Comparison of ENCODE assay signal across 17 mouse cellular contexts in genomic region chr5:21366338-21367053, GRCm38 (mm10). TPM values are rescaled to one million over a fixed set of nuclear protein-coding genes. Genes with fewer than 3 reads are reported as not detected.
DNase-seq lines count a peak whose midpoint lies in the region; ATAC-seq and TF ChIP-seq lines count a peak whose summit lies in the region.
"Had no signal": no experiment of that assay in that cellular context is flagged by ENCODE, and none has a peak within 500 bp of the region (broad histone marks: within the 10 kb centered on the region; RNA-seq: fewer than 3 reads in every experiment).

No protein-coding gene starts in this region.

- no peaks in the 10 kb centered on the region for H3K36me3 ChIP-seq in liver, postnatal 0 days (replicated peaks; ENCODE audit: insufficient read depth, low read length)
- no peaks in the 10 kb centered on the region for H3K36me3 ChIP-seq in CH12.LX (replicated peaks in 1 of 2; ENCODE audit: control insufficient read depth in 1 of 2, insufficient read depth in 1 of 2, low read length in 1 of 2)
- H3K36me3 ChIP-seq in embryonic facial prominence, embryonic 14.5 days (ENCODE audit: control insufficient read depth, insufficient read depth, low read length): no peaks in the 10 kb centered on the region
- no peaks in the 10 kb centered on the region for H3K36me3 ChIP-seq in forebrain, embryonic 16.5 days (ENCODE audit: control insufficient read depth, insufficient read depth)
- H3K36me3 ChIP-seq: G1E; heart, embryonic 13.5 days; hindbrain, embryonic 15.5 days had no signal

- no peaks in the 10 kb centered on the region for H3K9me3 ChIP-seq in liver, postnatal 0 days (ENCODE audit: low read length)
- H3K9me3 ChIP-seq in CH12.LX (replicated peaks; ENCODE audit: low read length): peaks cover 3% of the 10 kb centered on the region
- no peaks in the 10 kb centered on the region for H3K9me3 ChIP-seq in embryonic facial prominence, embryonic 14.5 days (ENCODE audit: control insufficient read depth, low read length)
- H3K9me3 ChIP-seq in forebrain, embryonic 16.5 days (ENCODE audit: control insufficient read depth, low read length): no peaks in the 10 kb centered on the region
- H3K9me3 ChIP-seq: heart, embryonic 13.5 days; hindbrain, embryonic 15.5 days had no signal

- no peak for ATAC-seq in liver, postnatal 0 days
- no peak for ATAC-seq in embryonic facial prominence, embryonic 14.5 days (ENCODE audit: low read depth)
- ATAC-seq in forebrain, embryonic 16.5 days: no peak
- ATAC-seq: forebrain, postnatal 0 days had no signal

- TF ChIP-seq EP300 in liver, postnatal 0 days (IDR thresholded peaks at IDR 0.05; ENCODE audit: low read depth): no peak
- TF ChIP-seq EP300 in CH12.LX (IDR thresholded peaks at IDR 0.05; ENCODE audit: low read length): no peak

- H3K4me3 ChIP-seq in liver, postnatal 0 days (ENCODE audit: low read depth, low read length): no peak overlapping the region
- H3K4me3 ChIP-seq in CH12.LX (replicated peaks in 1 of 3; ENCODE audit: low read depth in 2 of 3, low read length in 2 of 3, poor library complexity in 1 of 3): no peak overlapping the region
- H3K4me3 ChIP-seq in embryonic facial prominence, embryonic 14.5 days (ENCODE audit: low read depth, low read length): no peak overlapping the region
- no peak overlapping the region for H3K4me3 ChIP-seq in forebrain, embryonic 16.5 days (replicated peaks; ENCODE audit: low read length)
- H3K4me3 ChIP-seq: heart, embryonic 13.5 days; hindbrain, embryonic 15.5 days had no signal

- no peak for TF ChIP-seq CTCF in liver, postnatal 0 days (IDR thresholded peaks at IDR 0.05; ENCODE audit: low read depth)
- TF ChIP-seq CTCF in CH12.LX (conservative IDR thresholded peaks at IDR 0.05 in 1 of 2, IDR thresholded peaks at IDR 0.05 in 1 of 2; ENCODE audit: low read depth in 2 of 2, low read length in 2 of 2): no peak

- H3K27ac ChIP-seq in liver, postnatal 0 days (ENCODE audit: low read depth): 0 out of 2 replicates have a peak overlapping the region, but pooled peaks have one; percentile 2
- no peak overlapping the region for H3K27ac ChIP-seq in CH12.LX (ENCODE audit: insufficient read depth, low read depth)
- no peak overlapping the region for H3K27ac ChIP-seq in embryonic facial prominence, embryonic 14.5 days (replicated peaks; ENCODE audit: low read depth, low read length)
- H3K27ac ChIP-seq in forebrain, embryonic 16.5 days (ENCODE audit: low read length): no peak overlapping the region
- H3K27ac ChIP-seq: heart, embryonic 13.5 days; hindbrain, embryonic 15.5 days had no signal

- no peak for TF ChIP-seq POLR2A in CH12.LX (IDR thresholded peaks at IDR 0.05; ENCODE audit: low read depth, low read length)

- WGBS in liver, postnatal 0 days (ENCODE audit: insufficient replicate concordance): 55% methylated on average over 4 of the region's 4 CpGs
- WGBS in embryonic facial prominence, embryonic 14.5 days: 33% methylated on average over 4 of the region's 4 CpGs
- WGBS in forebrain, embryonic 16.5 days: 54% methylated on average over 4 of the region's 4 CpGs

- H3K4me2 ChIP-seq in liver, postnatal 0 days (ENCODE audit: low read depth, low read length): peak overlapping the region; percentile 33; the same call in 1 of the 2 replicates
- peak overlapping the region; percentile 83 for H3K4me2 ChIP-seq in CH12.LX (ENCODE audit: insufficient read depth, low read depth, poor library complexity, severe bottlenecking)
- no peak overlapping the region for H3K4me2 ChIP-seq in embryonic facial prominence, embryonic 14.5 days (ENCODE audit: low read depth, low read length)
- no peak overlapping the region for H3K4me2 ChIP-seq in forebrain, embryonic 16.5 days (ENCODE audit: low read length)
- H3K4me2 ChIP-seq: heart, embryonic 13.5 days; hindbrain, embryonic 15.5 days had no signal

- H3K9ac ChIP-seq in liver, postnatal 0 days (replicated peaks): no peak overlapping the region
- no peak overlapping the region for H3K9ac ChIP-seq in CH12.LX (ENCODE audit: insufficient read depth, low read depth)
- H3K9ac ChIP-seq in embryonic facial prominence, embryonic 14.5 days (ENCODE audit: low read depth, low read length): no peak overlapping the region
- no peak overlapping the region for H3K9ac ChIP-seq in forebrain, embryonic 16.5 days (replicated peaks; ENCODE audit: low read depth, low read length)
- H3K9ac ChIP-seq: forebrain, postnatal 0 days; heart, embryonic 13.5 days; hindbrain, embryonic 15.5 days had no signal

- no peak for TF ChIP-seq RAD21 in CH12.LX (IDR thresholded peaks at IDR 0.05; ENCODE audit: low read depth, low read length)

- dilution Hi-C loops in CH12.LX (cut with MboI; ENCODE audit: extremely low pct_ligation_motif_present, extremely low pct_unique_long_range_greater_than_20kb, low sequenced_read_pairs): no loop called here

- no peaks in the 10 kb centered on the region for H3K4me1 ChIP-seq in liver, postnatal 0 days (ENCODE audit: insufficient read depth)
- peaks cover 10 to 31% of the 10 kb centered on the region in 2 experiments for H3K4me1 ChIP-seq in CH12.LX (ENCODE audit: control insufficient read depth in 1 of 2, insufficient read depth in 2 of 2)
- H3K4me1 ChIP-seq in embryonic facial prominence, embryonic 14.5 days (ENCODE audit: control insufficient read depth, insufficient read depth, low read length): no peaks in the 10 kb centered on the region
- no peaks in the 10 kb centered on the region for H3K4me1 ChIP-seq in forebrain, embryonic 16.5 days (replicated peaks; ENCODE audit: control insufficient read depth, insufficient read depth, low read length)

- in situ Hi-C loops in CH12.LX (cut with MboI; ENCODE audit: low pct_ligation_motif_present, low pct_unique_long_range_greater_than_20kb, low sequenced_read_pairs): no loop called here

- DNase-seq in liver, postnatal 0 days: no peak
- DNase-seq in liver: no peak
- no peak for DNase-seq in CH12.LX (ENCODE audit: extremely low read depth)
- DNase-seq in embryonic facial prominence, embryonic 14.5 days (ENCODE audit: low spot score): peak; percentile 35
- DNase-seq in yolk sac, embryonic 10.5 days (ENCODE audit: low spot score): no peak
- no peak for DNase-seq in B cell, adult 2 months
- DNase-seq: adrenal gland, postnatal 10 days; cerebellum, adult 11-12 months; cerebellum, adult 9-10 months; cerebellum, postnatal 25 days; forebrain, postnatal 0 days; gastrocnemius, postnatal 14 days; heart, postnatal 36 days had no signal

- H3K79me2 ChIP-seq in CH12.LX (replicated peaks; ENCODE audit: control insufficient read depth, extremely low read depth, insufficient read depth, poor library complexity, severe bottlenecking): no peaks in the 10 kb centered on the region; the same call in 1 of the 2 replicates

- no peaks in the 10 kb centered on the region for H3K27me3 ChIP-seq in liver, postnatal 0 days (ENCODE audit: insufficient read depth, low read length)
- H3K27me3 ChIP-seq in CH12.LX (replicated peaks): no peaks in the 10 kb centered on the region
- 0 out of 2 replicates have a peak, but pooled peaks cover 4% of the 10 kb centered on the region for H3K27me3 ChIP-seq in embryonic facial prominence, embryonic 14.5 days (replicated peaks; ENCODE audit: control insufficient read depth, insufficient read depth, low read length)
- no peaks in the 10 kb centered on the region for H3K27me3 ChIP-seq in forebrain, embryonic 16.5 days (replicated peaks; ENCODE audit: control insufficient read depth, insufficient read depth, low read length)
- H3K27me3 ChIP-seq: heart, embryonic 13.5 days; hindbrain, embryonic 15.5 days had no signal

TF ChIP-seq in CH12.LX, 34 proteins besides CTCF, POLR2A, EP300 and RAD21:
- TF ChIP-seq ZKSCAN1 (IDR thresholded peaks at IDR 0.05; ENCODE audit: borderline replicate concordance, low read depth, low read length): no peak
- peak; percentile 31; the same call in 1 of the 2 replicates for TF ChIP-seq IRF4 (IDR thresholded peaks at IDR 0.05; ENCODE audit: low read depth, low read length)
- no peak for TF ChIP-seq MAFK (IDR thresholded peaks at IDR 0.05; ENCODE audit: insufficient replicate concordance, low read length)
- no peak for TF ChIP-seq SMC3 (IDR thresholded peaks at IDR 0.05; ENCODE audit: low read depth, low read length)
TF ChIP-seq in CH12.LX: peak in this region for 1.

RNA-seq across cellular contexts. Expression of gene Fgl2, which starts 5.9 kb away (rescaled TPM):
- polyA plus RNA-seq in liver, postnatal 0 days (2015; fragmentation: Nextera tagmentation; extraction: Ambion mirVana): 3.2 and 3.5 TPM in 2 replicates
- total RNA-seq in CH12.LX (2012; rRNA removed) (7.9 and 10.4 TPM in 2 replicates), CH12.LX (2014; rRNA removed) (0.59 and 0.61 TPM in 2 replicates)
- polyA plus RNA-seq in CH12.LX (2012; ENCODE audit: insufficient read length, low read depth): 0.41 and 0.48 TPM in 2 replicates
- polyA plus RNA-seq in embryonic facial prominence, embryonic 14.5 days (2014; fragmentation: Nextera tagmentation; extraction: Ambion mirVana): 4.1 and 4.5 TPM in 2 replicates
- 1.7 and 1.9 TPM in 2 replicates for polyA plus RNA-seq in forebrain, embryonic 16.5 days (2015; fragmentation: Nextera tagmentation; extraction: Ambion mirVana)

RNA-seq across cellular contexts. Expression of gene Ccdc146, which starts 58.0 kb away (rescaled TPM):
- 0.06 and 0.09 TPM in 2 replicates for polyA plus RNA-seq in liver, postnatal 0 days (2015; fragmentation: Nextera tagmentation; extraction: Ambion mirVana)
- total RNA-seq in CH12.LX (2012; rRNA removed): not detected in 2 replicates
- 0.17 and 0.27 TPM in 2 replicates for total RNA-seq in CH12.LX (2014; rRNA removed)
- polyA plus RNA-seq in CH12.LX (2012; ENCODE audit: insufficient read length, low read depth): 0.21 and 0.57 TPM in 2 replicates
- 0.60 and 2.8 TPM in 2 replicates for polyA plus RNA-seq in embryonic facial prominence, embryonic 14.5 days (2014; fragmentation: Nextera tagmentation; extraction: Ambion mirVana)
- 0.23 and 0.36 TPM in 2 replicates for polyA plus RNA-seq in forebrain, embryonic 16.5 days (2015; fragmentation: Nextera tagmentation; extraction: Ambion mirVana)
- polyA plus RNA-seq: G1E had no signal

RNA-seq across cellular contexts. Expression of gene Fam185a, which starts 58.3 kb away (rescaled TPM):
- 2.7 and 3.0 TPM in 2 replicates for polyA plus RNA-seq in liver, postnatal 0 days (2015; fragmentation: Nextera tagmentation; extraction: Ambion mirVana)
- total RNA-seq in CH12.LX (2012; rRNA removed) (16.0 and 16.1 TPM in 2 replicates), CH12.LX (2014; rRNA removed) (30.6 and 32.1 TPM in 2 replicates)
- polyA plus RNA-seq in CH12.LX (2012; ENCODE audit: insufficient read length, low read depth): 12.5 and 13.4 TPM in 2 replicates
- polyA plus RNA-seq in embryonic facial prominence, embryonic 14.5 days (2014; fragmentation: Nextera tagmentation; extraction: Ambion mirVana): 6.3 and 6.6 TPM in 2 replicates
- polyA plus RNA-seq in forebrain, embryonic 16.5 days (2015; fragmentation: Nextera tagmentation; extraction: Ambion mirVana): 9.0 and 12.5 TPM in 2 replicates

Comparison
In these comparisons a context has a peak if more than half of its experiments do, and no peak if none do; other contexts are left out.
1. H3K4me2 ChIP-seq: peak in liver, postnatal 0 days (single experiment) and CH12.LX (single experiment); none in embryonic facial prominence, embryonic 14.5 days (single experiment) and forebrain, embryonic 16.5 days (single experiment).